Mouse (Mus musculus): ENCODE measurements around the gene Sdhb. TPM values are rescaled to one million over a fixed set of nuclear protein-coding genes. Genes with fewer than 3 reads are reported as not detected.

The Sdhb gene
- polyA plus RNA-seq, 1 experiment from 2014 or later: 442 TPM

GRCm38 (mm10) chr4:141024052-141024451 lies 63.0 kb downstream of the Sdhb start:
- Histone ChIP-seq H3K4me2 (no peak overlapping the region), H3K4me3 (no peak overlapping the region), H3K36me3 (replicated peaks) (peaks cover 10% of the 10 kb centered on the region; the same call in 1 of the 2 replicates), H3K4me1 (peaks cover 28% of the 10 kb centered on the region), H3K9me3 (no peaks in the 10 kb centered on the region), H3K27me3 (replicated peaks) (no peaks in the 10 kb centered on the region), H3K9ac (no peak overlapping the region), H3K27ac (no peak overlapping the region)
- WGBS: 71% methylated on average over 9 of the region's 9 CpGs
- no peak for ATAC-seq (replicated peaks)

- ATAC-seq (replicated peaks): no peak
- Histone ChIP-seq H3K27ac (no peak overlapping the region), H3K4me2 (no peak overlapping the region), H3K27me3 (replicated peaks) (no peaks in the 10 kb centered on the region), H3K9ac (no peak overlapping the region), H3K9me3 (no peaks in the 10 kb centered on the region), H3K4me3 (no peak overlapping the region), H3K36me3 (replicated peaks) (peaks cover 10% of the 10 kb centered on the region; the same call in 1 of the 2 replicates), H3K4me1 (peaks cover 20% of the 10 kb centered on the region)
- 85% methylated on average over 21 of the region's 27 CpGs for WGBS
Observed at GRCm38 (mm10) chr4:141024992-141025391, 64.0 kb downstream of the Sdhb start.

Other genes with a start within 250 kb of the Sdhb start
- gene Padi6, start 218.6 kb upstream of the Sdhb start, polyA plus RNA-seq (2015; fragmentation: Nextera tagmentation; extraction: Ambion mirVana): 0.12 TPM in 1 of 2 replicates, not detected in the other
- gene Padi4, start 187.0 kb upstream of the Sdhb start, polyA plus RNA-seq (2015; fragmentation: Nextera tagmentation; extraction: Ambion mirVana): 0.11 and 0.19 TPM in 2 replicates
- not detected in 2 replicates for gene Padi3, start 150.6 kb upstream of the Sdhb start, polyA plus RNA-seq (2015; fragmentation: Nextera tagmentation; extraction: Ambion mirVana)
- gene Padi1, start 115.4 kb upstream of the Sdhb start, polyA plus RNA-seq (2015; fragmentation: Nextera tagmentation; extraction: Ambion mirVana): 0.04 TPM in 1 of 2 replicates, not detected in the other
- 1.2 and 1.4 TPM in 2 replicates for gene Padi2, start 54.9 kb upstream of the Sdhb start, polyA plus RNA-seq (2015; fragmentation: Nextera tagmentation; extraction: Ambion mirVana)
- 189 and 193 TPM in 2 replicates for gene Atp13a2, start 25.7 kb downstream of the Sdhb start, polyA plus RNA-seq (2015; fragmentation: Nextera tagmentation; extraction: Ambion mirVana)
- gene Mfap2, start 49.2 kb downstream of the Sdhb start, polyA plus RNA-seq (2015; fragmentation: Nextera tagmentation; extraction: Ambion mirVana): 153 and 181 TPM in 2 replicates
- 7.0 and 8.9 TPM in 2 replicates for gene Crocc, start 99.3 kb downstream of the Sdhb start, polyA plus RNA-seq (2015; fragmentation: Nextera tagmentation; extraction: Ambion mirVana)
- gene Necap2, start 117.2 kb downstream of the Sdhb start, polyA plus RNA-seq (2015; fragmentation: Nextera tagmentation; extraction: Ambion mirVana): 55.9 and 56.0 TPM in 2 replicates
- gene Spata21, start 127.1 kb downstream of the Sdhb start, polyA plus RNA-seq (2015; fragmentation: Nextera tagmentation; extraction: Ambion mirVana): 0.27 and 0.87 TPM in 2 replicates
- gene Szrd1, start 178.6 kb downstream of the Sdhb start, polyA plus RNA-seq (2015; fragmentation: Nextera tagmentation; extraction: Ambion mirVana): 24.4 and 26.0 TPM in 2 replicates
- gene Fbxo42, start 186.7 kb downstream of the Sdhb start, polyA plus RNA-seq (2015; fragmentation: Nextera tagmentation; extraction: Ambion mirVana): 28.5 and 30.0 TPM in 2 replicates